Mouse (Mus musculus) erythroblast, embryonic 14.5 days (primary cell): ENCODE data around the gene Gadl1.

Experiments used
- GATA1 ChIP-seq: IDR thresholded peaks from 2 replicates; pipeline ENCODE4 v1.6.1; 2012; ENCODE audit warnings: low read length, inconsistent platforms, mixed read lengths
- TAL1 ChIP-seq: IDR thresholded peaks from 3 replicates; pipeline ENCODE4 v1.6.1; 2012; ENCODE audit warnings: low read length, inconsistent platforms, mixed read lengths

GRCm38 (mm10) chr9:116099596-116099993, 190.3 kb downstream of the Gadl1 start:
- TF ChIP-seq TAL1 (no peak), GATA1 (no peak)
